Mouse (Mus musculus): Measurements from ENCODE around the gene Rab4a. TPM values are rescaled to one million over a fixed set of nuclear protein-coding genes. Genes with fewer than 3 reads are reported as not detected.

Rab4a gene
- polyA plus RNA-seq, 1 experiment from 2014 or later = 58.7 TPM

DNA sequence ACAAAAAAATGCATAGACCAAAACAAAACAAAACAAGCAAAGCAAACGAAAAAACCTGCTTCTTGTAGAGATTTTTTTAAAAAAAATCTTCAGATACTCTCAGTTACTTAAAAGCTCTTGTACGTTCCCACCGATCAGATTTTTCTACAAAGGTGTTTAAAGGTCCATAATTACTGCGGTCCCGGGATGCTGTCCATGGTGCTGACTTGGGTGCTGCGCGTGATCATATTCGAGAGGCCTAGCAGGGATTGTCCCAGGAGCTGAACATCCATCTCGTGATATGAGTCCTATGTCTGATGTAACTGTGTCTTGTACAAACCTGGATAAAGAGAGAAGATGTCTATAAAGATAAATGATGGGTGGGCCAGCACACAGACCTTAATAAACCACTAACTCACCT is 32.7 kb downstream of the Rab4a start:
- Histone ChIP-seq H3K4me2 (no peak overlapping the region), H3K27ac (ENCODE audit: low read depth, low read length) (no peak overlapping the region), H3K4me1 (ENCODE audit: control insufficient read depth, insufficient read depth, low read length) (no peaks in the 10 kb centered on the region), H3K9me3 (replicated peaks; ENCODE audit: control insufficient read depth, low read length) (no peaks in the 10 kb centered on the region), H3K4me3 (ENCODE audit: low read depth, low read length) (no peak overlapping the region), H3K9ac (ENCODE audit: low read depth, low read length) (no peak overlapping the region), H3K27me3 (ENCODE audit: control insufficient read depth, insufficient read depth, low read length) (no peaks in the 10 kb centered on the region), H3K36me3 (ENCODE audit: control insufficient read depth, insufficient read depth, low read length) (peaks cover 8% of the 10 kb centered on the region; the same call in 1 of the 2 replicates)
- 62% methylated on average over 9 of the region's 9 CpGs for WGBS (ENCODE audit: insufficient replicate concordance)
- no peak for ATAC-seq (replicated peaks; ENCODE audit: insufficient number of reproducible peaks, low FRiP score, low TSS enrichment)

DNA sequence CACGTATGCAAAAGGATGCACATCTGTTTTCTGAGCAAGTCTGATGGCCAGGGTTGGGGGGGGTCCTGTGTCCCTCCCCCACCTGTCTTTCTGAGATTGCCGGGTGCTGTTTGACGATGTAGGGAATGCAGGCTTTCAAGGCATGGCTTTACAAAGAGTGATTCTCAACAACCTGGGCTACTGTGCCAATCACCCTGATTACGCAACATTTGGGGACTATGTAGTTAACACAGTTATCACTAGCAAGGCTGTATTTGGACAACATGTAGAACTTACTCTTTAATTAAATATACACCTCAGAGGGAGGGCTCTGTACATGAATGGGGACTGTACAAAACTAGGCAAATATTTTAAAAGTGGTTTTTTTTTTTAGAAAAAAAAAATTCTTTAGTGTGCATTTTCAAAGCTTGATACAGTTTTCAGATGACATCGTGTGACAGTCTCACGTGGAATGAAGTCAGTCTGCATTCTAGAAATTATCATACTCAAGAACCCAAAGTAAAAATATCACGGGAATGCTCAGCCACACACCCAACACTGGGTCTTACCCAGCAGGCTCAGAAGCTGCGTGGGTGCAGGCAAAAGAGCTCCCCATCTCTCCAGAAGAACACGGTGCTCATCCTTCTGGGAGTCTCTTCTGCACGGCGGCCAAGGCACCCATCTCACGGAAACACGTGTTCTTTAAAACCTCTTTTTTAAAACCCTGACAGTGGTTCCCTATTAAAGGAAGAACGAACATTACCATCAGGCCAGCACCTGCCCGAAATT is 35.0 kb downstream of the Rab4a start:
- Histone ChIP-seq H3K36me3 (ENCODE audit: control insufficient read depth, insufficient read depth, low read length) (peaks cover 4% of the 10 kb centered on the region; the same call in 1 of the 2 replicates), H3K9ac (ENCODE audit: low read depth, low read length) (no peak overlapping the region), H3K9me3 (replicated peaks; ENCODE audit: control insufficient read depth, low read length) (no peaks in the 10 kb centered on the region), H3K4me3 (ENCODE audit: low read depth, low read length) (no peak overlapping the region), H3K4me1 (ENCODE audit: control insufficient read depth, insufficient read depth, low read length) (no peaks in the 10 kb centered on the region), H3K27ac (ENCODE audit: low read depth, low read length) (no peak overlapping the region), H3K4me2 (no peak overlapping the region), H3K27me3 (ENCODE audit: control insufficient read depth, insufficient read depth, low read length) (no peaks in the 10 kb centered on the region)
- WGBS (ENCODE audit: insufficient replicate concordance) = 87% methylated on average over 15 of the region's 15 CpGs
- ATAC-seq (replicated peaks; ENCODE audit: insufficient number of reproducible peaks, low FRiP score, low TSS enrichment) = no peak

DNA sequence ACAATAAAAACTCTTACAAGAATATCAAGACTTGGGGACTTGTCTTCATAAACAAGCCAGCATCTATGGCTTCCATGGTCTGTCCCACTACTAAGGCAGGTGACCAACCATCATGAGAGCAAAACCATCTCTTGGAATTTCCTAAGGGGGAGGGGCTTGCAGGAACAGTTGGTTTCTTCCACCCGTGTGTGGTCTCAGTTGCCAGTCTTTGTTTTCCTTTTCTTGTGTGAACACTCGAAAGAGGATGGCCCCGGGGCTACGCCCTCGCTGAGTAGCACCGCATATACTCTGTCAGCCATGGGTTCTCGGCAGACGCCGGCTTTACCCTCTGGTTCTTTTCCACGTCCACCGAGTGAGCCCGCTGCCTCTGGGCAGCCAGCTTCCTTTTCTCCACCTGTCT is 36.3 kb downstream of the Rab4a start:
- no peaks in the 10 kb centered on the region for H3K4me1 ChIP-seq (ENCODE audit: control insufficient read depth, insufficient read depth, low read length)
- H3K9me3 ChIP-seq (replicated peaks; ENCODE audit: control insufficient read depth, low read length) = no peaks in the 10 kb centered on the region
- H3K9ac ChIP-seq (ENCODE audit: low read depth, low read length) = no peak overlapping the region
- no peak overlapping the region for H3K4me2 ChIP-seq
- ATAC-seq (replicated peaks; ENCODE audit: insufficient number of reproducible peaks, low FRiP score, low TSS enrichment) = no peak
- 78% methylated on average over 12 of the region's 12 CpGs for WGBS (ENCODE audit: insufficient replicate concordance)
- H3K27ac ChIP-seq (ENCODE audit: low read depth, low read length) = no peak overlapping the region
- H3K36me3 ChIP-seq (ENCODE audit: control insufficient read depth, insufficient read depth, low read length) = peaks cover 4% of the 10 kb centered on the region; the same call in 1 of the 2 replicates
- H3K27me3 ChIP-seq (ENCODE audit: control insufficient read depth, insufficient read depth, low read length) = no peaks in the 10 kb centered on the region
- H3K4me3 ChIP-seq (ENCODE audit: low read depth, low read length) = no peak overlapping the region

DNA sequence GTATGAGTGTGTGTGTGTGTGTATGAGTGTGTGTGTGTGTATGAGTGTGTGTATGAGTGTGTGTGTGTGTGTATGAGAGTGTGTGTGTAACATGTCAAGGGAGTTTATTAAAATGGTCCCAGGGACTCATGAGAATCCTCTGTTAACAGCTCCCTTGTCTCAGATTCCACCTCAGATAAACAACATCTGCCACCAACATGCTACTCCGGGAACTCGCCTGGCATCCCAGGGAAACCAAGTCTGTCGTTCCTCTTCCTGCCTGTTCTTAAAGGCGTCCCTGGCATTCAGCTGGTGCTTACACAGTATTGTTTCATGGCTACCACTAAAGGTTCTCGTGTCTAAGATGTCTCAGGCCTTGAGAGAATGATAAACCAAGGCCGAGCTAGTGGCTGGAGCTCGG is 38.6 kb downstream of the Rab4a start:
- no peak overlapping the region for H3K4me3 ChIP-seq (ENCODE audit: low read depth, low read length)
- no peak overlapping the region for H3K27ac ChIP-seq (ENCODE audit: low read depth, low read length)
- H3K27me3 ChIP-seq (ENCODE audit: control insufficient read depth, insufficient read depth, low read length) = no peaks in the 10 kb centered on the region
- 79% methylated on average over 7 of the region's 7 CpGs for WGBS (ENCODE audit: insufficient replicate concordance)
- no peak overlapping the region for H3K9ac ChIP-seq (ENCODE audit: low read depth, low read length)
- no peak for ATAC-seq (replicated peaks; ENCODE audit: insufficient number of reproducible peaks, low FRiP score, low TSS enrichment)
- H3K4me1 ChIP-seq (ENCODE audit: control insufficient read depth, insufficient read depth, low read length) = no peaks in the 10 kb centered on the region
- no peaks in the 10 kb centered on the region for H3K9me3 ChIP-seq (replicated peaks; ENCODE audit: control insufficient read depth, low read length)
- no peak overlapping the region for H3K4me2 ChIP-seq
- no peaks in the 10 kb centered on the region for H3K36me3 ChIP-seq (ENCODE audit: control insufficient read depth, insufficient read depth, low read length)

DNA sequence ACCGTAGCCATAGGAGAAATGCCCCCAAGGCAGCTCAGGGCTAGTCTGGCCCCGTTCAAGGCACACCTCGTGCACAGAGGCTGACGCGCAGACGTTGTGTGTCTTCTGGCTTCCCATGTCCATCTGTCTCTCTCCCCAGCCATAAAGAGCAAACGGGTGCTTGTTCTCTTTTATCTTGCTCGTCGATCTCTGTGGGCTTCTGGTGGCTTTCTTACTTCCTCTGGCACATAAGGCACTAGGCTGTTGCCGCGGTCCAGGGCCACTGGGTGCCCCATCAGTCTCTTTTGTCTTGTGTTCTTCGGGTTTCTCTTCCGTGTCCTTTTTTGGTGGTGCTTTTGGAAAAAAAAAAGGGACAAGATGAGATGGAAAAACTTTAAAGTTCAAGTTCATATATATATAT is 39.3 kb downstream of the Rab4a start:
- H3K4me1 ChIP-seq (ENCODE audit: control insufficient read depth, insufficient read depth, low read length) = no peaks in the 10 kb centered on the region
- no peaks in the 10 kb centered on the region for H3K36me3 ChIP-seq (ENCODE audit: control insufficient read depth, insufficient read depth, low read length)
- no peak overlapping the region for H3K4me3 ChIP-seq (ENCODE audit: low read depth, low read length)
- H3K27ac ChIP-seq (ENCODE audit: low read depth, low read length) = no peak overlapping the region
- no peaks in the 10 kb centered on the region for H3K9me3 ChIP-seq (replicated peaks; ENCODE audit: control insufficient read depth, low read length)
- WGBS (ENCODE audit: insufficient replicate concordance) = 84% methylated on average over 13 of the region's 13 CpGs
- H3K27me3 ChIP-seq (ENCODE audit: control insufficient read depth, insufficient read depth, low read length) = no peaks in the 10 kb centered on the region
- no peak for ATAC-seq (replicated peaks; ENCODE audit: insufficient number of reproducible peaks, low FRiP score, low TSS enrichment)
- H3K9ac ChIP-seq (ENCODE audit: low read depth, low read length) = no peak overlapping the region
- H3K4me2 ChIP-seq = no peak overlapping the region

DNA sequence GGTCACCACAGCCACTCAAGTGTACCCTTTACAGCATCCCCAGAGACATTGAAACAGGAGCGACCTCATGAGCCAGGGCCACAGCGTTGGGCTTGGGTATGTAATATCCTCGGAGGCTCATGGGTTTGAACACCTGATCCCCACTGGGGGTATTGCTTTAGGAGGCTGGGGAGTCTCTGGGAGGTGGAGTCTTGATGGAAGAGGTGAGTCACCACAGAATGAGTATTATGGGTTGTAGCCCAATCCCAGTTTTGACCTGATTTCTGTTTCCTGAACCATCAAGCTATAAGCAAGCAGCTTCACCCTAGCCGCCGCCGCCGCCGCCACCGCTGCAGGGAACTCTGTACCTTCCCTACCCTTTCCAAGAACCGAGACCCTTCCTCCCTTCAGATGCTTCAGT is 40.2 kb downstream of the Rab4a start:
- no peak overlapping the region for H3K27ac ChIP-seq (ENCODE audit: low read depth, low read length)
- no peak overlapping the region for H3K4me2 ChIP-seq
- WGBS (ENCODE audit: insufficient replicate concordance) = 88% methylated on average over 10 of the region's 10 CpGs
- H3K4me3 ChIP-seq (ENCODE audit: low read depth, low read length) = no peak overlapping the region
- H3K4me1 ChIP-seq (ENCODE audit: control insufficient read depth, insufficient read depth, low read length) = no peaks in the 10 kb centered on the region
- H3K9ac ChIP-seq (ENCODE audit: low read depth, low read length) = no peak overlapping the region
- H3K27me3 ChIP-seq (ENCODE audit: control insufficient read depth, insufficient read depth, low read length) = no peaks in the 10 kb centered on the region
- no peak for ATAC-seq (replicated peaks; ENCODE audit: insufficient number of reproducible peaks, low FRiP score, low TSS enrichment)
- no peaks in the 10 kb centered on the region for H3K36me3 ChIP-seq (ENCODE audit: control insufficient read depth, insufficient read depth, low read length)
- H3K9me3 ChIP-seq (replicated peaks; ENCODE audit: control insufficient read depth, low read length) = no peaks in the 10 kb centered on the region

DNA sequence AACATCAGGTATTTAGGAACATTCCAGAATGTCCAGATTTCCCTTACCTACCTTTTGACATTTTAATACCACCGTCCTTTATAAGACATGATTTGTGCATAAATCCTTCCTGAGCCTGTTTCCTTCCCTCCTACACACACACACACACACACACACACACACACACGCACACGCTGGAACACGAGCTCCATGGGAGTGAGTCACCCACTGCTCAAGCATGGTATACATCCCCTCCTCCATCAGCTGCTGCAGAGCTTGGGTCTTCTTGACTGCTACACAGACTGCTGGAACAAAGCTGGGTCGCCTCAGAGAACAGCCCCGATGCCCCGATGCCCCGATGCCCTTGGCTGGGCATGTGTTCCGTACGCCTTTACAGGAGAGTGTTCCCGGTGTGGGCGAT is 40.7 kb downstream of the Rab4a start:
- Histone ChIP-seq H3K9me3 (replicated peaks; ENCODE audit: control insufficient read depth, low read length) (no peaks in the 10 kb centered on the region), H3K4me3 (ENCODE audit: low read depth, low read length) (no peak overlapping the region), H3K4me1 (ENCODE audit: control insufficient read depth, insufficient read depth, low read length) (no peaks in the 10 kb centered on the region), H3K4me2 (no peak overlapping the region), H3K9ac (ENCODE audit: low read depth, low read length) (no peak overlapping the region), H3K27ac (ENCODE audit: low read depth, low read length) (no peak overlapping the region), H3K36me3 (ENCODE audit: control insufficient read depth, insufficient read depth, low read length) (no peaks in the 10 kb centered on the region), H3K27me3 (ENCODE audit: control insufficient read depth, insufficient read depth, low read length) (no peaks in the 10 kb centered on the region)
- ATAC-seq (replicated peaks; ENCODE audit: insufficient number of reproducible peaks, low FRiP score, low TSS enrichment) = no peak
- 89% methylated on average over 12 of the region's 12 CpGs for WGBS (ENCODE audit: insufficient replicate concordance)

DNA sequence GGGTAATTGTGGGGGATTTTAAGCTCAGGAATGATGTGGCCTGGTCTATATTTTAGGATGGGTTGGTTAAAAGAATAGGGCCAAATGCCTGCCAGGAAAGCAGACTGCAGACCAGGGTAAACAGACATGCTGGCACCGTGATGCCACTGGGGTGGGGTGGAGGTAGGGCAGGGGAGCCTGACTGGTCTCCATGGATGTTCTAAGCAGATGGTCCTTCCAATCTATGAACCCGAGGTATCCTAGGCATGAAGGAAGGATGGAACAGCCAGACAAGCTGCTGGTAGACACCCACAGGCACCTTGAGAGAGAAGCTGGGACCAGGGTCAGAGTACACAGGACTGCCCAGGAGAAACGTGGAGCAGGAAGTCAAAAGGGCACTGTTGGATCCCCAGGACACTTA is 41.8 kb downstream of the Rab4a start:
- H3K4me2 ChIP-seq = no peak overlapping the region
- H3K4me1 ChIP-seq (ENCODE audit: control insufficient read depth, insufficient read depth, low read length) = no peaks in the 10 kb centered on the region
- H3K9me3 ChIP-seq (replicated peaks; ENCODE audit: control insufficient read depth, low read length) = no peaks in the 10 kb centered on the region
- H3K4me3 ChIP-seq (ENCODE audit: low read depth, low read length) = no peak overlapping the region
- H3K9ac ChIP-seq (ENCODE audit: low read depth, low read length) = no peak overlapping the region
- WGBS (ENCODE audit: insufficient replicate concordance) = 68% methylated on average over 3 of the region's 3 CpGs
- no peaks in the 10 kb centered on the region for H3K36me3 ChIP-seq (ENCODE audit: control insufficient read depth, insufficient read depth, low read length)
- no peak overlapping the region for H3K27ac ChIP-seq (ENCODE audit: low read depth, low read length)
- no peak for ATAC-seq (replicated peaks; ENCODE audit: insufficient number of reproducible peaks, low FRiP score, low TSS enrichment)
- no peaks in the 10 kb centered on the region for H3K27me3 ChIP-seq (ENCODE audit: control insufficient read depth, insufficient read depth, low read length)

DNA sequence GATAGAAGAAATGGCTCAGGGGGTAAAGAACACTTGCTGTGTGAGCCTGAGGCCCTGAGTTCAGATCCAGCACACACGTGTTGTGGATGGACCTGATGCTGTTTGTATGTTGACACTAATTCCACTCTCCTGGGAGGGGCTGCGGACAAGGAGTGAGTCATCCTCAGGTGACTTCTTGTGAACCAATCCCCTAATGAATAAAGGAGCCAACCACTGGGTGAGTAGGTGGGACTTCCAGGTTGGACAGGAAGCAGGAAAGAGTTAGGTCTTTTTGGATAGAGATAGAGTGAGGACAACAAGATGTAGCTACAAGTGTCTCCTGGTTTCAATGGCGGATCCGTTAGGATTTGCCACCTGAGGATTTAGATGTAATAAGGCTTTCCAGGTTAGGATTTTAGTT is 43.6 kb downstream of the Rab4a start:
- H3K4me1 ChIP-seq (ENCODE audit: control insufficient read depth, insufficient read depth, low read length) = no peaks in the 10 kb centered on the region
- H3K27me3 ChIP-seq (ENCODE audit: control insufficient read depth, insufficient read depth, low read length) = no peaks in the 10 kb centered on the region
- H3K4me2 ChIP-seq = no peak overlapping the region
- no peak overlapping the region for H3K9ac ChIP-seq (ENCODE audit: low read depth, low read length)
- 77% methylated on average over 4 of the region's 4 CpGs for WGBS (ENCODE audit: insufficient replicate concordance)
- no peak for ATAC-seq (replicated peaks; ENCODE audit: insufficient number of reproducible peaks, low FRiP score, low TSS enrichment)
- H3K36me3 ChIP-seq (ENCODE audit: control insufficient read depth, insufficient read depth, low read length) = no peaks in the 10 kb centered on the region
- no peak overlapping the region for H3K4me3 ChIP-seq (ENCODE audit: low read depth, low read length)
- no peak overlapping the region for H3K27ac ChIP-seq (ENCODE audit: low read depth, low read length)
- H3K9me3 ChIP-seq (replicated peaks; ENCODE audit: control insufficient read depth, low read length) = no peaks in the 10 kb centered on the region
